Mouse (Mus musculus): ENCODE measurements around the gene Akr1c18. TPM values are rescaled to one million over a fixed set of nuclear protein-coding genes. Genes with fewer than 3 reads are reported as not detected.

Gene Akr1c18
- polyA plus RNA-seq, 1 experiment from 2014 or later = not detected

Other genes with a start within 250 kb of the Akr1c18 start
- gene Net1, start 232.4 kb downstream of the Akr1c18 start, polyA plus RNA-seq (2015; fragmentation: Nextera tagmentation; extraction: Ambion mirVana) = 12.7 and 13.0 TPM in 2 replicates
- 0.04 TPM in 1 of 2 replicates, not detected in the other for gene Tubal3, start 232.4 kb downstream of the Akr1c18 start, polyA plus RNA-seq (2015; fragmentation: Nextera tagmentation; extraction: Ambion mirVana)
- gene Ucn3, start 205.3 kb downstream of the Akr1c18 start, polyA plus RNA-seq (2015; fragmentation: Nextera tagmentation; extraction: Ambion mirVana) = 0.14 TPM in 1 of 2 replicates, not detected in the other
- gene Akr1c14, start 101.6 kb downstream of the Akr1c18 start, polyA plus RNA-seq (2015; fragmentation: Nextera tagmentation; extraction: Ambion mirVana) = 0.75 and 0.92 TPM in 2 replicates
- 3.7 TPM in 2 replicates for gene Akr1c13, start 40.5 kb upstream of the Akr1c18 start, polyA plus RNA-seq (2015; fragmentation: Nextera tagmentation; extraction: Ambion mirVana)
- 7.1 and 7.5 TPM in 2 replicates for gene Akr1c19, start 78.0 kb upstream of the Akr1c18 start, polyA plus RNA-seq (2015; fragmentation: Nextera tagmentation; extraction: Ambion mirVana)
- gene Akr1c12, start 128.8 kb upstream of the Akr1c18 start, polyA plus RNA-seq (2015; fragmentation: Nextera tagmentation; extraction: Ambion mirVana) = 0.22 and 0.25 TPM in 2 replicates